8 mouse cellular contexts compared by ENCODE assay signal in genomic region chr16:30068041-30069020, GRCm38 (mm10). TPM values are rescaled to one million over a fixed set of nuclear protein-coding genes. Genes with fewer than 3 reads are reported as not detected.
DNase-seq lines count a peak whose midpoint lies in the region; ATAC-seq and TF ChIP-seq lines count a peak whose summit lies in the region.

No protein-coding gene starts in this region.

- no peak for ATAC-seq in forebrain, postnatal 0 days
- no peak for ATAC-seq in intestine, embryonic 16.5 days

- DNase-seq in left cerebral cortex, adult 2 months (ENCODE audit: extremely low spot score in 1 of 2, low spot score in 2 of 2), result no peak
- DNase-seq in left cerebral cortex, postnatal 14 days (ENCODE audit: low spot score in 2 of 2), result no peak
- DNase-seq in adrenal gland, adult 8-10 months, result peak; percentile 29
- DNase-seq in forebrain, postnatal 0 days, result peak; percentile 35
- peak; percentile 91 for DNase-seq in mesoderm, embryonic 11.5 days (ENCODE audit: low read depth, low spot score)
- peak; percentile 42 for DNase-seq in urinary bladder, postnatal 25 days (ENCODE audit: low spot score)
- DNase-seq in layer of hippocampus, adult 18-20 months (ENCODE audit: low spot score in 2 of 2), result no peak

- WGBS in forebrain, postnatal 0 days, result 4% methylated on average over 36 of the region's 36 CpGs
- 3% methylated on average over 35 of the region's 36 CpGs for WGBS in intestine, embryonic 16.5 days

- no peak overlapping the region for H3K9ac ChIP-seq in forebrain, postnatal 0 days
- peak overlapping the region; percentile 67 for H3K9ac ChIP-seq in intestine, embryonic 16.5 days (ENCODE audit: low read depth, low read length)

- H3K4me3 ChIP-seq in left cerebral cortex, adult 2 months, result peak overlapping the region; percentile 79; the same call in 1 of the 2 replicates
- peak overlapping the region; percentile 2; the same call in 1 of the 2 replicates for H3K4me3 ChIP-seq in forebrain, postnatal 0 days (ENCODE audit: low read depth, low read length)
- peak overlapping the region; percentile 47 for H3K4me3 ChIP-seq in intestine, embryonic 16.5 days (ENCODE audit: low read length)

- TF ChIP-seq CTCF in left cerebral cortex, adult 2 months (IDR thresholded peaks at IDR 0.05), result no peak
- TF ChIP-seq CTCF in forebrain, postnatal 0 days (IDR thresholded peaks at IDR 0.05; ENCODE audit: low read depth), result no peak

- peaks cover 11% of the 10 kb centered on the region; the same call in 1 of the 2 replicates for H3K27me3 ChIP-seq in forebrain, postnatal 0 days (ENCODE audit: insufficient read depth, low read length)
- H3K27me3 ChIP-seq in intestine, embryonic 16.5 days (replicated peaks; ENCODE audit: control insufficient read depth, insufficient read depth, low read length), result no peaks in the 10 kb centered on the region

- intact Hi-C loops in left cerebral cortex, adult 2 months (cut with DNase I), result loop anchor here (2.0 to 10.0 kb wide), 3 partner anchors 168 to 436 kb away; no protein-coding TSS in a partner anchor
- intact Hi-C loops in left cerebral cortex, postnatal 14 days (cut with DNase I), result loop anchor here (5.0 to 10.0 kb wide), 2 partner anchors 121 to 414 kb away; no protein-coding TSS in a partner anchor

- H3K4me1 ChIP-seq in forebrain, postnatal 0 days (ENCODE audit: insufficient read depth), result peaks cover 8% of the 10 kb centered on the region; the same call in 1 of the 2 replicates
- H3K4me1 ChIP-seq in intestine, embryonic 16.5 days (ENCODE audit: control insufficient read depth, insufficient read depth, low read length), result peaks cover 20% of the 10 kb centered on the region

- H3K4me2 ChIP-seq in forebrain, postnatal 0 days (ENCODE audit: low read depth), result peak overlapping the region; percentile 33
- H3K4me2 ChIP-seq in intestine, embryonic 16.5 days (ENCODE audit: low read depth, low read length), result peak overlapping the region; percentile 48

- no peaks in the 10 kb centered on the region for H3K36me3 ChIP-seq in forebrain, postnatal 0 days (ENCODE audit: insufficient read depth)
- 0 out of 2 replicates have a peak, but pooled peaks cover 3% of the 10 kb centered on the region for H3K36me3 ChIP-seq in intestine, embryonic 16.5 days (ENCODE audit: control insufficient read depth, insufficient read depth, low read length)

- H3K9me3 ChIP-seq in forebrain, postnatal 0 days (ENCODE audit: low read length), result no peaks in the 10 kb centered on the region
- no peaks in the 10 kb centered on the region for H3K9me3 ChIP-seq in intestine, embryonic 16.5 days (ENCODE audit: control insufficient read depth, low read length)

- peak overlapping the region; percentile 55 for H3K27ac ChIP-seq in left cerebral cortex, adult 2 months
- no peak overlapping the region for H3K27ac ChIP-seq in forebrain, postnatal 0 days (ENCODE audit: low read depth, low read length)
- peak overlapping the region; percentile 70 for H3K27ac ChIP-seq in intestine, embryonic 16.5 days (ENCODE audit: low read length)

RNA-seq across cellular contexts. Expression of gene Hes1, which starts 4.1 kb away (rescaled TPM):
- total RNA-seq in left cerebral cortex, adult 2 months (2021), result 10 to 100 TPM; 20.2 to 21.8 TPM
- total RNA-seq in left cerebral cortex, postnatal 14 days (2021), result 10 to 100 TPM; 13.5 to 18.3 TPM
- 10 to 100 TPM; 25.2 to 38.7 (median 32.2) TPM for total RNA-seq in adrenal gland, adult 8-10 months (2022)
- 6.9 and 11.2 TPM in 2 replicates for total RNA-seq in forebrain, postnatal 0 days (2014; rRNA removed)
- polyA plus RNA-seq in forebrain, postnatal 0 days (2015; fragmentation: Nextera tagmentation; extraction: Ambion mirVana), result 11.2 and 13.1 TPM in 2 replicates
- 25.9 and 36.1 TPM in 2 replicates for polyA plus RNA-seq in intestine, embryonic 16.5 days (2015; fragmentation: Nextera tagmentation; extraction: Ambion mirVana)
- total RNA-seq in layer of hippocampus, adult 18-20 months (2021), result 10 to 100 TPM; 24.4 to 28.0 TPM

Comparison
In these comparisons a context has a peak if more than half of its experiments do, and no peak if none do; other contexts are left out.
1. DNase-seq: peak in adrenal gland, adult 8-10 months (single experiment), forebrain, postnatal 0 days (single experiment), mesoderm, embryonic 11.5 days (single experiment) and urinary bladder, postnatal 25 days (single experiment); none in left cerebral cortex, adult 2 months (0 of 2), left cerebral cortex, postnatal 14 days (0 of 2) and layer of hippocampus, adult 18-20 months (0 of 2).
2. H3K4me3 ChIP-seq: peak in every context shown above with its lines; median percentile 79 in left cerebral cortex, adult 2 months; 47 in intestine, embryonic 16.5 days; 2 in forebrain, postnatal 0 days.